Mouse (Mus musculus) limb, embryonic 15.5 days (tissue): Measurements from ENCODE around the gene Higd2a. TPM values are rescaled to one million over a fixed set of nuclear protein-coding genes. Genes with fewer than 3 reads are reported as not detected.

Experiments
- ATAC-seq: fragments of 200-750 bp; cut with Nextera tagmentation; 2 replicates; pipeline ENCODE4 v1.8.0; 2017; ENCODE audit warnings: low read depth, moderate TSS enrichment; ENCODE audit not compliant: insufficient number of reproducible peaks, low FRiP score, low TSS enrichment
- H3K27ac ChIP-seq: fragments of 300-500 bp; sonication (generic); 2 replicates; pipeline ENCODE4 v1.5.1; 2015; ENCODE audit warnings: moderate library complexity, mild to moderate bottlenecking, inconsistent platforms
- H3K27me3 ChIP-seq: fragments of 300-500 bp; sonication (generic); 2 replicates; pipeline ENCODE4 v1.6.1; 2015; ENCODE audit warnings: inconsistent platforms
- H3K36me3 ChIP-seq: fragments of 300-500 bp; sonication (generic); 2 replicates; pipeline ENCODE4 v1.6.1; 2015; ENCODE audit warnings: inconsistent platforms
- H3K4me1 ChIP-seq: fragments of 300-500 bp; sonication (generic); 2 replicates; pipeline ENCODE4 v1.6.1; 2015; ENCODE audit warnings: inconsistent platforms
- H3K4me2 ChIP-seq: fragments of 300-500 bp; sonication (generic); 2 replicates; pipeline ENCODE4 v1.6.1; 2015; ENCODE audit warnings: mild to moderate bottlenecking, inconsistent platforms
- H3K4me3 ChIP-seq: fragments of 300-500 bp; sonication (generic); 2 replicates; pipeline ENCODE4 v1.5.1; 2015; ENCODE audit warnings: mild to moderate bottlenecking, inconsistent platforms
- H3K9ac ChIP-seq: fragments of 300-500 bp; sonication (generic); 2 replicates; pipeline ENCODE4 v1.6.1; 2015; ENCODE audit warnings: inconsistent platforms
- H3K9me3 ChIP-seq: fragments of 300-500 bp; sonication (generic); 2 replicates; pipeline ENCODE4 v1.6.1; 2016; ENCODE audit warnings: inconsistent platforms
- WGBS: fragments of 180-500 bp; shearing (Covaris S2); methylation state at CpG from one replicate; pipeline ENCODE4 v1.1.7; 2015; 5-methylcytosine and 5-hydroxymethylcytosine counted together
- polyA plus RNA-seq: library from polyadenylated mRNA; unstranded; fragments of >200 nt; fragmentation: Nextera tagmentation; extraction: Ambion mirVana; gene quantifications from 2 replicates; pipeline ENCODE4 v1.2.1, GENCODE M21; 2015

Higd2a gene
- polyA plus RNA-seq, 1 experiment from 2014 or later = 153 TPM

GRCm38 (mm10) chr13:54589414-54589995 is 502 bp upstream of the Higd2a start:
- H3K27ac ChIP-seq = peak overlapping the region; percentile 93
- H3K27me3 ChIP-seq = no peaks in the 10 kb centered on the region

GRCm38 (mm10) chr13:54591776-54592356 is 1.9 kb downstream of the Higd2a start:
- peaks cover 26% of the 10 kb centered on the region for H3K4me1 ChIP-seq
- no peak overlapping the region for H3K9ac ChIP-seq
- no peak for ATAC-seq
- H3K9me3 ChIP-seq = no peaks in the 10 kb centered on the region
- H3K27me3 ChIP-seq = no peaks in the 10 kb centered on the region
- peak overlapping the region; percentile 49; the same call in 1 of the 2 replicates for H3K4me2 ChIP-seq
- no peak overlapping the region for H3K27ac ChIP-seq
- peaks cover 36% of the 10 kb centered on the region for H3K36me3 ChIP-seq
- peak overlapping the region; percentile 81 for H3K4me3 ChIP-seq
- 91% methylated on average over 8 of the region's 8 CpGs for WGBS

More at GRCm38 (mm10) chr13:54589414-54589995, 502 bp upstream of the Higd2a start:
- H3K36me3 ChIP-seq = peaks cover 43% of the 10 kb centered on the region
- 1% methylated on average over 24 of the region's 24 CpGs for WGBS
- H3K9ac ChIP-seq = peak overlapping the region; percentile 55
- H3K4me3 ChIP-seq = peak overlapping the region; percentile 81
- no peaks in the 10 kb centered on the region for H3K9me3 ChIP-seq
- ATAC-seq = no peak
- peak overlapping the region; percentile 59 for H3K4me2 ChIP-seq
- H3K4me1 ChIP-seq = peaks cover 17% of the 10 kb centered on the region

- H3K27ac ChIP-seq = no peak overlapping the region
- H3K9ac ChIP-seq = no peak overlapping the region
- no peak overlapping the region for H3K4me3 ChIP-seq
- WGBS = 83% methylated on average over 11 of the region's 11 CpGs
- H3K36me3 ChIP-seq = peaks cover 37% of the 10 kb centered on the region
- no peaks in the 10 kb centered on the region for H3K27me3 ChIP-seq
- no peak overlapping the region for H3K4me2 ChIP-seq
- peaks cover 27% of the 10 kb centered on the region for H3K4me1 ChIP-seq
- no peak for ATAC-seq
- no peaks in the 10 kb centered on the region for H3K9me3 ChIP-seq
Measured at GRCm38 (mm10) chr13:54593617-54594016, 3.6 kb downstream of the Higd2a start.

- H3K4me1 ChIP-seq = peaks cover 17% of the 10 kb centered on the region
- peaks cover 52% of the 10 kb centered on the region for H3K36me3 ChIP-seq
- H3K4me2 ChIP-seq = no peak overlapping the region
- no peak overlapping the region for H3K4me3 ChIP-seq
- peak overlapping the region; percentile 38; the same call in 1 of the 2 replicates for H3K27ac ChIP-seq
- no peaks in the 10 kb centered on the region for H3K27me3 ChIP-seq
- 66% methylated on average over 8 of the region's 8 CpGs for WGBS
- H3K9me3 ChIP-seq = no peaks in the 10 kb centered on the region
- no peak overlapping the region for H3K9ac ChIP-seq
- ATAC-seq = peak; percentile 31; the same call in 1 of the 2 replicates
Measured at GRCm38 (mm10) chr13:54596107-54596690, 6.2 kb downstream of the Higd2a start.

- Histone ChIP-seq H3K27me3 (no peaks in the 10 kb centered on the region), H3K4me1 (peaks cover 10% of the 10 kb centered on the region), H3K36me3 (peaks cover 52% of the 10 kb centered on the region), H3K9me3 (no peaks in the 10 kb centered on the region), H3K9ac (no peak overlapping the region), H3K4me2 (no peak overlapping the region), H3K4me3 (no peak overlapping the region), H3K27ac (peak overlapping the region; percentile 38)
- 0 out of 2 replicates have a peak, but pooled peaks have one; percentile 11 for ATAC-seq
- WGBS = 60% methylated on average over 5 of the region's 5 CpGs
Measured at GRCm38 (mm10) chr13:54596870-54597269, 6.9 kb downstream of the Higd2a start.

- no peaks in the 10 kb centered on the region for H3K27me3 ChIP-seq
- no peak for ATAC-seq
- H3K36me3 ChIP-seq = peaks cover 46% of the 10 kb centered on the region
- H3K9me3 ChIP-seq = no peaks in the 10 kb centered on the region
- 86% methylated on average over 12 of the region's 12 CpGs for WGBS
- H3K4me3 ChIP-seq = no peak overlapping the region
- peaks cover 10% of the 10 kb centered on the region for H3K4me1 ChIP-seq
- H3K27ac ChIP-seq = no peak overlapping the region
- no peak overlapping the region for H3K4me2 ChIP-seq
- no peak overlapping the region for H3K9ac ChIP-seq
Measured at GRCm38 (mm10) chr13:54598622-54599143, 8.7 kb downstream of the Higd2a start.

GRCm38 (mm10) chr13:54602639-54603111 is 12.7 kb downstream of the Higd2a start:
- Histone ChIP-seq H3K4me2 (no peak overlapping the region), H3K36me3 (peaks cover 39% of the 10 kb centered on the region), H3K4me1 (peaks cover 8% of the 10 kb centered on the region; the same call in 1 of the 2 replicates), H3K4me3 (no peak overlapping the region), H3K27me3 (no peaks in the 10 kb centered on the region), H3K27ac (no peak overlapping the region), H3K9ac (no peak overlapping the region), H3K9me3 (no peaks in the 10 kb centered on the region)
- ATAC-seq = no peak
- 10% methylated on average over 3 of the region's 3 CpGs for WGBS

- Histone ChIP-seq H3K9me3 (no peaks in the 10 kb centered on the region), H3K4me2 (no peak overlapping the region), H3K36me3 (peaks cover 31% of the 10 kb centered on the region), H3K4me1 (peaks cover 9% of the 10 kb centered on the region; the same call in 1 of the 2 replicates), H3K9ac (no peak overlapping the region), H3K27me3 (no peaks in the 10 kb centered on the region), H3K27ac (peak overlapping the region; percentile 7; the same call in 1 of the 2 replicates), H3K4me3 (no peak overlapping the region)
- no peak for ATAC-seq
Measured at GRCm38 (mm10) chr13:54603501-54603900, 13.5 kb downstream of the Higd2a start.

GRCm38 (mm10) chr13:54604221-54604620 is 14.2 kb downstream of the Higd2a start:
- no peak overlapping the region for H3K4me2 ChIP-seq
- no peaks in the 10 kb centered on the region for H3K27me3 ChIP-seq
- H3K9me3 ChIP-seq = no peaks in the 10 kb centered on the region
- H3K9ac ChIP-seq = no peak overlapping the region
- H3K36me3 ChIP-seq = peaks cover 24% of the 10 kb centered on the region
- H3K27ac ChIP-seq = no peak overlapping the region
- 67% methylated on average over 4 of the region's 4 CpGs for WGBS
- no peak for ATAC-seq
- H3K4me3 ChIP-seq = no peak overlapping the region
- H3K4me1 ChIP-seq = peaks cover 16% of the 10 kb centered on the region

GRCm38 (mm10) chr13:54605426-54605825 is 15.4 kb downstream of the Higd2a start:
- peaks cover 18% of the 10 kb centered on the region for H3K4me1 ChIP-seq
- WGBS = 64% methylated on average over 5 of the region's 5 CpGs
- ATAC-seq = no peak

GRCm38 (mm10) chr13:54607204-54607603 is 17.2 kb downstream of the Higd2a start:
- no peak overlapping the region for H3K4me3 ChIP-seq
- H3K4me1 ChIP-seq = peaks cover 29% of the 10 kb centered on the region
- H3K9me3 ChIP-seq = no peaks in the 10 kb centered on the region
- H3K9ac ChIP-seq = no peak overlapping the region
- WGBS = 62% methylated on average over 5 of the region's 5 CpGs
- no peak overlapping the region for H3K4me2 ChIP-seq
- H3K27me3 ChIP-seq = no peaks in the 10 kb centered on the region
- no peak overlapping the region; the same call in 1 of the 2 replicates for H3K27ac ChIP-seq
- peaks cover 15% of the 10 kb centered on the region for H3K36me3 ChIP-seq
- no peak for ATAC-seq

More at GRCm38 (mm10) chr13:54605426-54605825, 15.4 kb downstream of the Higd2a start:
- Histone ChIP-seq H3K4me3 (no peak overlapping the region), H3K9me3 (no peaks in the 10 kb centered on the region), H3K27me3 (no peaks in the 10 kb centered on the region), H3K27ac (no peak overlapping the region), H3K36me3 (peaks cover 18% of the 10 kb centered on the region), H3K4me2 (no peak overlapping the region), H3K9ac (no peak overlapping the region)

- Histone ChIP-seq H3K36me3 (peaks cover 15% of the 10 kb centered on the region), H3K4me2 (no peak overlapping the region), H3K27ac (no peak overlapping the region), H3K9ac (no peak overlapping the region), H3K4me1 (peaks cover 29% of the 10 kb centered on the region), H3K4me3 (no peak overlapping the region), H3K27me3 (no peaks in the 10 kb centered on the region), H3K9me3 (no peaks in the 10 kb centered on the region)
- 81% methylated on average over 3 of the region's 3 CpGs for WGBS
- ATAC-seq = no peak
Measured at GRCm38 (mm10) chr13:54608002-54608401, 18.0 kb downstream of the Higd2a start.
